Mouse (Mus musculus) ovary, postnatal 14 days (tissue): ENCODE results near the gene Gltp.
A peak's percentile ranks its signal among the peaks of the same experiment; 100 is the strongest.

ENCODE experiments used
- DNase-seq: peaks from one replicate; pipeline ENCODE4 v3.0.0; 2022; ENCODE audit warnings: low spot score

Gltp gene

GRCm38 (mm10) chr5:114690633-114691567, at the start of gene Gltp:
Gene Gltp, minus strand, starts transcription at chr5:114690984.
- peak; percentile 88 for DNase-seq

- DNase-seq = no peak
Measured at GRCm38 (mm10) chr5:114738707-114739241, 48.0 kb upstream of the Gltp start.

GRCm38 (mm10) chr5:114737090-114737887, 46.5 kb upstream of the Gltp start:
- no peak for DNase-seq

GRCm38 (mm10) chr5:114733606-114734005, 42.8 kb upstream of the Gltp start:
- no peak for DNase-seq

- DNase-seq = no peak
Measured at GRCm38 (mm10) chr5:114731969-114732368, 41.2 kb upstream of the Gltp start.

GRCm38 (mm10) chr5:114731498-114731897, 40.7 kb upstream of the Gltp start:
- DNase-seq = no peak

GRCm38 (mm10) chr5:114730129-114730528, 39.3 kb upstream of the Gltp start:
- DNase-seq = no peak

GRCm38 (mm10) chr5:114728160-114728559, 37.4 kb upstream of the Gltp start:
- peak; percentile 20 for DNase-seq

GRCm38 (mm10) chr5:114722846-114723245, 32.1 kb upstream of the Gltp start:
- DNase-seq = no peak

GRCm38 (mm10) chr5:114721969-114722368, 31.2 kb upstream of the Gltp start:
- no peak for DNase-seq

- no peak for DNase-seq
Measured at GRCm38 (mm10) chr5:114720784-114721183, 30.0 kb upstream of the Gltp start.

GRCm38 (mm10) chr5:114719928-114720270, 29.1 kb upstream of the Gltp start:
- no peak for DNase-seq

- no peak for DNase-seq
Measured at GRCm38 (mm10) chr5:114719003-114719927, 28.5 kb upstream of the Gltp start.

GRCm38 (mm10) chr5:114718483-114718882, 27.7 kb upstream of the Gltp start:
- no peak for DNase-seq

- DNase-seq = no peak
Measured at GRCm38 (mm10) chr5:114717937-114718336, 27.2 kb upstream of the Gltp start.

- DNase-seq = no peak
Measured at GRCm38 (mm10) chr5:114717292-114717691, 26.5 kb upstream of the Gltp start.

GRCm38 (mm10) chr5:114714551-114714950, 23.8 kb upstream of the Gltp start:
- DNase-seq = no peak

GRCm38 (mm10) chr5:114709357-114709756, 18.6 kb upstream of the Gltp start:
- DNase-seq = no peak

- no peak for DNase-seq
Measured at GRCm38 (mm10) chr5:114708491-114708890, 17.7 kb upstream of the Gltp start.

GRCm38 (mm10) chr5:114707265-114708068, 16.7 kb upstream of the Gltp start, which contains the start of gene Tchp:
Gene Tchp, plus strand, starts transcription at chr5:114707760.
- DNase-seq = peak; percentile 96
